Mouse (Mus musculus) 416B (cell line): ENCODE measurements at regions not wholly inside any gene's neighbourhood (a gene's known extent, or its start where the extent isn't known, plus 50 kb on each side); places are given as distances from the start of the nearest gene placed in this dataset.

ENCODE experiments used
- DNase-seq: peaks from one replicate; pipeline ENCODE4 v3.0.0; 2011; ENCODE audit warnings: low read depth

- DNase-seq: no peak
Observed at GRCm38 (mm10) chr12:106186501-106186900, 176.5 kb downstream of the Vrk1 start.

DNA sequence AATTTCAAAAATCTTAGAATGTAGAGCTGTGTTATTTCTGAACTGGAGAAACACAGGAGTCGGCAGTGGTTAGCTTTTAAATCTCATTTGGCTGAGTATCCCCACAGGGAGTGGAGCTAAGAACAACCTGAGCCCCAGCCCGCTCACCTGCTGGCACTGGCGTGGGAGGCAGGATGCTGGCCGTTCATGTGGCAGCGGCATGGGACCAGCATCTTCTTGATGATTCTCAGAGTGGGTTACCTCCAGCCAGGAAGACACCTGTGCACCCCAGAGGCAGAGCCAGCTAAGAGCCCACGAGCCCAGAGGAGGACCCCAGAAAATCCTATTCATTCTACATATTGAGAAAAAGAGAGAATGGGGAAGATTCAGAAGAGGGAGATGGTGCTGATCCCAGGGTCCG lies 181.7 kb downstream of the Vrk1 start:
- DNase-seq: no peak

DNA sequence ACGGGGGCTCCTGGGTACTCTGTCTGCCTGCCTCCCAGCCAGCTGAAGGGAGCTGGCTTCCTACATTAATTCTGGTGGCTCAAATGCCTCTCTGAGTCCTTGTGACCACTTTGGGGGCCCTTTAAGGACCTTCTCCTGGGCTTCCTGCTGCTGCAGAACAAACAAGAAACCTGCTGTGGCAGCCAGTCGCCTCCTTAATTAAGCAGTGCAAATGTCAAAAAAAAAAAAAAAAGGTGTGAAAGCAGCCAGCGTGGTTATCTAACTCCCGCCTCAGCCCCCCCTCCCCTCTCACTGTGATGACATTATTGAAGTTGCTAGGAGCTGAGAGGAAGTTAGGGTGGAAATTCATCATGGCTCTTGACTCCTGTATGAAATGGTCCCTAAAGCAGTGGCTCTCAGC lies 189.3 kb downstream of the Vrk1 start:
- DNase-seq: no peak

DNA sequence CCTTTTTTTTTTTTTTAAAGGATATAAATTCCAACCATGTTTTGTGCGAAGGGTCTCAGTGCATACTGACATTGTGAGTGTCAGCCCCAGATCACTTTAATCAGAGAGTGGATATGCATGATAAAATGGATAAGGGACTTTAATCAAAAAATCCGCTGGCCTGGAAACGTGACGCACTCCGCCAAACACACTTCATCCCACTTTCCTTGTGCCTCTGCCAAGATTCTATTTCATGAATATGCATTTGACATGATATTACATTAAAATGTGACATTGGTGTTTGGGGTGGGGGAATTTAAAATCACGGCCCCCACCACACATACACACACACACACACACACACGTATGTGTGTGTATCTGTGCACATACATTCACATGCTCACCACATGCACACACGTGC lies 193.5 kb downstream of the Vrk1 start:
- no peak for DNase-seq

DNA sequence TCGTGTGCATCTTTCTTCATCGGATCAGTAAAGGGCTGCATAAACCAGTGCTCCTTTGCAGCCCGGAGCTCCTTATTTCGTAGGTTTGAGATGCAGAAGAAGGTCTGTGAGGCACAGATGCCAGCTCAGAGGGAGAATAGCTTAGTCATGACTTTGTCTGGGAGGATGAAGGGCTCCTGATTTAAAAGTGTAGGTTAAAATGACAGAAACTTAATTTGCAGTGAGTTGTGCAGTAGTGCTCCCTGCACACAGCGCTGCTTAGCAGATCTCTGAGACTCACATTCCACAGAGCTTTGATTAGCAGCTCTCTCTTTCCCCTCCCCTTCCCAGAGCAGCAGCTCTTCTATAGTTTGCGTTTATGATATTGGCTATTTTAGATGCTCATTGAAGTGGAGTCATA lies 200.9 kb downstream of the Vrk1 start:
- no peak for DNase-seq

- DNase-seq: no peak
Observed at GRCm38 (mm10) chr12:106211488-106211887, 201.5 kb downstream of the Vrk1 start.

DNA sequence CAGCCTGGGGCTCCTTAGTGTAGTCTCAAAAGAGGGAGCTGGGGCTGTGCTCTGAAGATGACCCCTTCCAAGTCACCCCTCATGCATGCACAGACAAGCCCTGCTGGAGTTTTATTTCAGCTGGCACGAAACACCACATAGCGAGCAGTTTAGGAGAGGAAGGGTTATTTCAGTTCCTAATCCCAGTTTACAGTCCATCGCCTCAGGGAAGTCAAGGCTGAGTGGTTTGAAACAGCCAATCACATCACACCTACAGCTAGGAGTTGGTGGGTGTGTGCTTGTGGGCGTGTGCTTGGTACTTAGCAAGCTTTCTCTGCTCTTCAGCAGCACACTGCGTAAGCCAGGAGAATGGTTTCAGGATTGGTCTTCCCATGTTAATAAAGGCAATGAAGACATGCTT lies 202.4 kb downstream of the Vrk1 start:
- no peak for DNase-seq

DNA sequence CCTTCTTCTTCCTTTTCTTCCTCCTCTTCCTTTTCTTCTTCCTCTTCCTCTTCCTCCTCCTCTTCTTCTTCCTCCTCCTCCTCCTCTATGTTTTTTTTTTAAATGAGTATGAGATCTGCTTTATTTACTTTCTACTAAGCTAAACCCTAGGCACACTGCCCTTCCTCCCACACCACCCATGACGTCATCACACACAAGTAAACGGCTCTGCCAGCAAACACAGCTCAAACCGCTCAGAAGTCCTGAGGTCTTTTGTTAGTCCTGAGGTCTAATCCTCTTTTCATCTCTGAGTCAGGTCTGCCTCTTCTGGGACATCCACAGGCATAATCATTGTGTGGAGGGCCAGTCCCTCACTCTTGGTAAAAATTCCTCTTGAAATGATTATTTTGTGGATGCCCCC lies 210.0 kb downstream of the Vrk1 start:
- DNase-seq: no peak

DNA sequence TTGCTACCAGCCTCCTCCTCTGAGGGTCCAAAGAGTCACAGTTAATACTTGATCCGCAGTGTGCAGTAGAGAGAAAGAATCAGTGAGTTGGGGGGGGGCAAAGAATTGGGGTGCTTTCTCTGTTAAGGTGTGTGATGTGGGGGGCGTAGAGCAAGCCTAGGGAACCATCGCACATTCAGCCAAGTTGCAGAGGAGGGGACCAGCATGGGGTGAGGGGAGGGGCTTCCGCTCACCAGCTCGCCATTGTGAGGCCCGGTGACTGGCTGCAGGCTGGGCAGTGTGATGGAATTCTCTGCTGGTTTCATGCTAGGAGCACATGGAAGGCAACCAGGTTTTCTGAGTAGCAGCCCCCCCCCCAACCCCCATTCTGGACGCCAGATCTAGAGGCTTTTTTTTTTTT lies 216.2 kb downstream of the Vrk1 start:
- DNase-seq: no peak

DNA sequence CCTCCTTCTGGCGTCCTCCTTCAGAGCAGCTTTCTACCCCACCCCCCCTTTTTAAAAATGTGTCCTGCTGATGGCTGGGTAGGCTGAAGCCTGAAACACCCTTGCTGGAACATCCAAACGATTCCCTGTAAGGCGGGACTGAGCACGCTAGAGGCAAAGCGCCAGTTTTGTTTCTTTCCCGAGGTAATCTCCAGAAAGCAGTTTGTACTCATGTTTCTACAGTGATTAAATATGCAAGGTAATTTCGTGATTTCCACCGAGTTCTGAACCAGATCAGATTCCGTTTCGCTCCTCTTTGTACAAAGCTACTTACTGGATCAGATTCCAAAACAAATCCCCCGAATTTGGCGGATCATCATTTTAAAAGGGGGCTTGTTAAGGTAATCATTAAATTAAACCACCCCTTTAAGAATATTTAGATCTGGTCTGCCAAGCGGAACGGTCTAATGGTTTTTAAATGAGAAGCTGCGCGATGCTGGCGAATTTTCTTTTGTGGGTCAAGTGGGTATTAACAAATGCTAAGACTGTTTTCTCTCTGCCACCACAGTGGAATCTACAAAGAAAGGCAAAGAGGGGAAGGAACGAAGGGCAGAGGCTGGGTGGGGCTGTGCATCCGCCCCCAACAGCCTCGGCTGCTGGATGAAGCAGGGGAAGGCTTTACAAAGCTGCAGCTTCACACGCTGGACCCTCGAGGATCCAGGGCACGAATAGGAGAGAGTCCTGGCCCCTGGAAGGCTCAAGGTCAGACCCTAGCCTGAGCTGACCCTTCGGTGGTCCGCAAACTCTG lies 216.9 kb downstream of the Vrk1 start:
- DNase-seq: no peak

GRCm38 (mm10) chr12:106227563-106227840 lies 217.5 kb downstream of the Vrk1 start:
- no peak for DNase-seq

DNA sequence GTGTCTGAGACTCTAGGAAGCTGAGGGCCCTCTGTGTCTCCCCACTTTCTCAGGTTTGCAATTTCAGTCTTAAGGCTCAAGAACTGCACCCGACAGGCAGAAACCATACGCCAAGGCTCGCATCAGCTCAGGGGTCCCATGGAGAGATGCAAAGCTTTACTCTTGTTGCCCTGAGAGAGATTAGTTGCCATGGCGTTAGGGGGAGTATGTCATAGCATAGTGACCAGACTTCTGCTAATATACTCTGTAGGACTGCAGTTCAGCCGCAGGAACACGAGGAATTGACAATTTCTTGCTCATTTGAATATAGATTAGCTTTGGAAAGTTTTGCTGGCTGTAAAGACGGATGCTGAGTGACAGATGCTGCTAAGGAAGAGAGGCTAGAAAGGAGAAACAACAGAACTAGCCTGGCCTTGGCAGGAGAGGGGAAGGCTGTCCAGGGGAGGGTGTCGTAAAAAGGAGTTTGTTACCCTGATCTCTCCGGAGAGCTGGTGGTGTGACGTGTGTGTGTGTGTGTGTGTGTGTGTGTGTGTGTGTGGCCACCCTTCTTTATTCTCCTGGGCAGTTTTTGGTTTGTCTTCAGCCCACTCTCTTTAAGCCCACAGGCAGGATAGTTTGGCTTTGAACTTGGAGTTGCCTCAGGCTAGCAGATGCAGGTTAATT lies 235.3 kb downstream of the Vrk1 start:
- DNase-seq: no peak

DNA sequence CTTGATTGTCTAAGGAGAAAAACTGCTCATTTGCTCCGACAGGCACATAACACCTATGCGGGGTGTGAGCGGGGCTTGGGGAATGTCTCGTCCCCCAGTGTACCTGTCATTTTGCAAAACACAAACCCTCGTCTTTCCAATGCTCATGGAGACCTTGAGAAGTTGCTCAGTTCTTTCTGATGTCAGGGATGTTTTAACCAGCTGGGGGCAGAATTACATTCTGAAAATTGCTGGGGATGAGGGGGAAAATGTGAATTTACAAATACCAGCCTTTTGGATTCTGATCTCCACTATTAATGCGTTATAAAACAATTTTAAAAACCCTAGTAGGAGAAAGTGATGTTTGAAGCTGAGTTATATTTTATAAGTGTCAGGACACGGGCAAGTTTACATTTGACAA lies 263.6 kb downstream of the Vrk1 start:
- no peak for DNase-seq

GRCm38 (mm10) chr12:106277886-106278285 lies 267.9 kb downstream of the Vrk1 start:
- DNase-seq: no peak

GRCm38 (mm10) chr12:106282491-106283106 lies 272.6 kb downstream of the Vrk1 start:
- DNase-seq: no peak

DNA sequence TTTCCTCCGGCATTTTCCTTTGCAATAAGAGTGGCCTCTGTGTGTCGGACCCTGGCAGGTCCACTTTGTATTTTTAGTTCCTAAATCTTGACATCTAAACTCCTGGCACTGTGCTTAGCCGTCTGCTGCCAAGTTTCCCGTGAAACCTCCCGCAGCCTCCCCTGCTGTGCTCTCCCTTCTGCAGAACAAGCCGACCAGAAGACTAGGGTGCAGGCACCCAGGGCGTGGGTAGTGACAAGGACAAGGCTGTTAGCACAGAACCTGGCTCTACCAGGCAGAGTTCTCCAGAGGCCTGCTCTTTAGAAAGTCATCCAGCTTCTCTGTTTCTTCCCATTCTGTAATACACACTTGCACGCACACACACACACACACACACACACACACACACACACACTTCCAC lies 274.8 kb downstream of the Vrk1 start:
- no peak for DNase-seq

DNA sequence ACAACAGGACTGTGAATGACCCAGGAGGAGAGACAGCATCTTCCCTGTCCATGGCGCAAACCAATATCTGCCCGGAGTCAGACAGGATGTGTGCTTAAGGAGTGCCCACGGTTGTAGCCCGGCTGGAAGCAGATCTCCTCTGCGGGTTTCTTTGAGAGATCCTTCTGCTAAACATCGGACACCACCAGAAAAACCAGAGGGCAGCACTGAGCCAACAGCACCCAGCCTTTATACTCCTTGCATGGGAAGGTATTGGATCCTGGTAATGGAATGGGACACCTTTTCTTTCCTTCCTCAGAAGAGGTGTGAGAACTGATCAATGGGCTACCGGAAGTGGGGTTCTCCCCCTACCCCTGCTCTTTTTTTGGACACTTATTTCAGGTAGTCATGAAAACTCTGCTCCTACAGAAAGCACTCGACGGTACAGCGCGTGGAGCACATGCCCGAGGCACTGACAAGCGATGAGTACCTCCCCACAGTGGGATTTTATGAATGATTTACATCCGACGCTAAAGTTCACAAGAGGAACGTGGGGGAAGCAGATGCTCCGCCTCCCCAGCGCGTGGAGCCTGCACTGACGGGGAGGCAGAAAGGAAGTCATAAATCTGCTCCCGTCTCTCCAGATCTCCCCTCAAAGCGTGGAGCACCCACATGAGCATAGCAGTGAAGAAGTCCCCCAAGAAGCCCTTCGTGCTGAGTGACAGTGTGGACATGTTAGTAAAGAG lies 278.9 kb downstream of the Vrk1 start:
- no peak for DNase-seq

GRCm38 (mm10) chr12:106291476-106292046 lies 281.5 kb downstream of the Vrk1 start:
- DNase-seq: no peak

DNA sequence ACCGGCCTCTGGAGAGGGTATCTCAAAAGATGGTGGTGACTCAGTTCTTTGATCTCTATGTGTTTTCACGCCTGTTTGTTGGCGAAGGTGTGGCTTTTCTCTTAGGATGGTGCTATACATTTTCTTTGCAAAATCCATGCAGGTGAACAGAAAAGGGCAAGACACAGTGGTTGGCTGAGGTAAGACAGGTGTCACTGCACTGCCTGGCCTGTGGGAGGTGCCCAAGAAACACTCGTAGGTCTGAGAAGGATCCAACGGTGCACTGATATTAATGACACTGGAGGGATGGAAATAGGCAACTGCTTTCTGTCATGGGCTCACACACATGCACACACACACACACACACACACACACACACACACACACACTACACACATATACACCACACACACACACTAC lies 283.1 kb downstream of the Vrk1 start:
- no peak for DNase-seq

DNA sequence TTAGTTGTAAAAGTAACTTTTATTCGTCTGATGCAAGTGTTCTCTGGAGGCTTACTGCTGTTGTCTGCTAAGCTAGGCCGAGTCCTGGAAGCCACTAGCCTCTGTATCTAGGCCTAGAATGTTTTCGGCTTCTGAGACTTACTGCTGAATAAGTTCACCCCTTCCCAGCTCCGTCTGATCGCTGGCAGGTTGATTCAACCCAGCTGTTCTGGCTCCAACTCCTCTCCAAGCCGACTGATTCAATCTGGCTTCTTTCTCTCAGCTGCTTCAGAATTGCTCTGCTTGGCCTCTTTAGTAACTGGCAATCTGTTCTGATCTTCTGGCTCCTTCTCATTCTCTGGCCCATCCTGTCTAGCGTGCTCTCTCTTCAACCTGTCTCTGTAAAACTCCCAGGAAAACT lies 285.6 kb downstream of the Vrk1 start:
- DNase-seq: no peak

DNA sequence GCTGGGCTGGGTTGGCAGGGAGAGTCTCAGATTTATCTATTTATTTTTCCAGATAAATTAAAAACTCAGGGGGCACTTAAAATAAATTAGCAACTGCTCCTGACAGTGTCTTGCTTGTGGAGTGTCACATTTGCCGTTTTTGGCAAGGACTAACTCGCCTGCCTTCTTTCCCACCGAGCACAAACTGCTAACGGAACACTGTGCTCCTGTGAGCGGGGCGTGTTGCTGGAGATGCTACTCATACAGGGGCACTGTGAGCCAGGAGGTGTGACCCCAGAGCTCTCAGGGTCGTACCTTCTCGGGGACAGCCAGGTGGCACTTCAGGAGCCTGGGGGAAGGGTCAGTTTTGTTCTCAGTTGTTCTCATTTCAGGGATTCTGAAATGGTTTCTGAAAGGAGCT lies 292.6 kb downstream of the Vrk1 start:
- no peak for DNase-seq

DNA sequence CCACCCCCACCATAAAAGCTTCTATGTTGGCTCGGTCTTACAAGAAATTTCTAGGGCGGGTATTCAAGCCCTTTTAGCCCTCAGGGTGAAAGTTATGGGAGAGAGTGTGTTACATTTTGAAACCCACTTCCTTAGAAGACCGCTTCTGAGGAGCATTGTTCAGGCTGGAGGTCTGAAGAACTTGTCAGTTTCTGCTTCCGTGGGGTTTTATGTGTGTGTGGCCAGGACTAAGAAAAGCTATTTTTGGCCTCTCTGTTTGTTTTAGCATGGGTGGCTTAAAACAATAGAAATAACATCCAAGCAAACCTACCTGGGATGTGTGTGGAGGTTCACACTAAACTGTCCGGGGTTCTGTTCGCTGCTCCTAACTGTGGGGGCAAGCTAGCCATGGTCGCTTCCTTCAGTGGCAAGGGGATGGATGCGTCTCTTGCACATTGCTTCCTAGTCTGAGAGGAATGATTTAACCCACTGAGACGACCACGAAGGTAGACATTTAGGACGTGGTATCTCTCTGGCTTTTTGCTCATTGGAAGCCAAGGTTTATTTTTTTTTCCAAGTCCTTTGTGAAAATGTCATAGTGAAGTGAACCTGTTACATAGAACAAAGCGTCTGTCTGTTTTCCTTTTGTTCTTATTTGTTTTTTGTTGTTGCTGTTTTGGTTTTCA lies 298.4 kb downstream of the Vrk1 start:
- DNase-seq: no peak
